In the genomic region with DNA sequence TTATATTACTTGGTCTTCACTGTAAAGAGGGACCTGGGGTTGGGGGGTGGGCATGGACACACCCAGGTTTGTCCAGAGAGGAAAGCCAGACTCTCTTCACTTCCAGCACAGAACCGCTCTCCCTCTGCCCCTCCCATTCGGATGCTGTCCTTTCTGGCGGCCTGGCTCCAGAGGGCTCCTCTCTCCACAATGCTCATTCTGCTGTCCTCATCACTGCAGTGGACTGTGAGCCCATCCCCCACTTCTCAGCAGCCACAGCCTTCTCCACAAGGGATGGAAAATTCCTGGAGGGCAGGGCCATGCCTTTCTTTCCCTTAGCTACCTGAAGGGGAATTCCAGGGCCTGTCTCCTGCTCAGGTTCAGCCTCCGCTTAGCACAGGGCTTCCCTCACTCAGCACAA, we compare ENCODE assay signal across 10 mouse cellular contexts. TPM values are rescaled to one million over a fixed set of nuclear protein-coding genes. Genes with fewer than 3 reads are reported as not detected.
DNase-seq lines count a peak whose midpoint lies in the region; ATAC-seq and TF ChIP-seq lines count a peak whose summit lies in the region.
"Had no signal": no experiment of that assay in that cellular context is flagged by ENCODE, and none has a peak within 500 bp of the region (broad histone marks: within the 10 kb centered on the region; RNA-seq: fewer than 3 reads in every experiment).

No protein-coding gene starts in this region.

- no peak overlapping the region for H3K27ac ChIP-seq in ES-Bruce4 (ENCODE audit: insufficient read depth, low read length)
- H3K27ac ChIP-seq in kidney, postnatal 0 days: no peak overlapping the region
- H3K27ac ChIP-seq: liver, embryonic 13.5 days had no signal

- 47% methylated on average over 4 of the region's 4 CpGs for WGBS in kidney, postnatal 0 days

- ATAC-seq in frontal cortex, adult (ENCODE audit: low TSS enrichment): peak; percentile 48; the same call in 1 of the 2 replicates
- ATAC-seq in kidney, postnatal 0 days (replicated peaks; ENCODE audit: low FRiP score, low read depth): no peak
- no peak for ATAC-seq in megakaryocyte progenitor cell, adult 5-6 weeks (replicated peaks; ENCODE audit: poor library complexity)
- no peak for ATAC-seq in CD4-positive, CD25-positive, alpha-beta regulatory T cell, adult 4 months

- H3K4me2 ChIP-seq in kidney, postnatal 0 days (ENCODE audit: low read length): no peak overlapping the region
- H3K4me2 ChIP-seq: liver, embryonic 13.5 days had no signal

- H3K9me3 ChIP-seq in ES-Bruce4 (replicated peaks; ENCODE audit: control insufficient read depth, insufficient read depth, low read length, poor library complexity, severe bottlenecking): no peaks in the 10 kb centered on the region
- H3K9me3 ChIP-seq in kidney, postnatal 0 days (replicated peaks; ENCODE audit: low read length): no peaks in the 10 kb centered on the region
- H3K9me3 ChIP-seq: liver, embryonic 13.5 days had no signal

- no peak for TF ChIP-seq POLR2A in ES-Bruce4 (IDR thresholded peaks at IDR 0.05; ENCODE audit: insufficient read depth, low read length)

- no peaks in the 10 kb centered on the region for H3K4me1 ChIP-seq in ES-Bruce4 (ENCODE audit: control insufficient read depth, insufficient read depth, low read length)
- no peaks in the 10 kb centered on the region for H3K4me1 ChIP-seq in kidney, postnatal 0 days (replicated peaks; ENCODE audit: insufficient read depth, low read length)

- no peak for TF ChIP-seq CTCF in ES-Bruce4 (IDR thresholded peaks at IDR 0.05; ENCODE audit: low read depth, low read length)
- TF ChIP-seq CTCF in kidney, postnatal 0 days (IDR thresholded peaks at IDR 0.05; ENCODE audit: low read depth): no peak

- TF ChIP-seq EP300 in ES-Bruce4 (IDR thresholded peaks at IDR 0.05; ENCODE audit: insufficient read depth, low read depth, low read length): 0 out of 2 replicates have a peak, but pooled peaks have one; percentile 36

- H3K36me3 ChIP-seq in ES-Bruce4 (ENCODE audit: control insufficient read depth, insufficient read depth, low read length, poor library complexity, severe bottlenecking): no peaks in the 10 kb centered on the region
- no peaks in the 10 kb centered on the region for H3K36me3 ChIP-seq in kidney, postnatal 0 days (ENCODE audit: insufficient read depth, low read length)
- H3K36me3 ChIP-seq: liver, embryonic 13.5 days had no signal

- DNase-seq in frontal cortex, postnatal 10 days (ENCODE audit: low spot score in 2 of 2): no peak
- peak; percentile 40 to 68 for DNase-seq in cerebellum, postnatal 25 days
- DNase-seq in kidney, postnatal 0 days (ENCODE audit: low spot score): peak; percentile 60
- peak; percentile 16 for DNase-seq in yolk sac, embryonic 10.5 days (ENCODE audit: low spot score)
- DNase-seq: liver, embryonic 13.5 days had no signal

- H3K27me3 ChIP-seq in ES-Bruce4 (ENCODE audit: control insufficient read depth, insufficient read depth, low read length, poor library complexity, severe bottlenecking): no peaks in the 10 kb centered on the region
- no peaks in the 10 kb centered on the region for H3K27me3 ChIP-seq in kidney, postnatal 0 days (ENCODE audit: insufficient read depth, low read length)

- no peak overlapping the region for H3K9ac ChIP-seq in ES-Bruce4 (ENCODE audit: low read depth, poor library complexity, severe bottlenecking)
- no peak overlapping the region for H3K9ac ChIP-seq in kidney, postnatal 0 days (ENCODE audit: low read depth, low read length)
- H3K9ac ChIP-seq: liver, embryonic 13.5 days had no signal

- H3K4me3 ChIP-seq in ES-Bruce4 (ENCODE audit: low read depth, low read length): no peak overlapping the region
- no peak overlapping the region for H3K4me3 ChIP-seq in kidney, postnatal 0 days (replicated peaks; ENCODE audit: low read depth, low read length)
- H3K4me3 ChIP-seq: liver, embryonic 13.5 days had no signal

RNA-seq across cellular contexts. Expression of gene Tpbgl, which starts 41.9 kb away (rescaled TPM):
- not detected in 2 replicates for polyA plus RNA-seq in ES-Bruce4 (2011; ENCODE audit: insufficient read depth, insufficient read length, low read depth, missing spikeins)
- 0.51 and 0.63 TPM in 2 replicates for polyA plus RNA-seq in kidney, postnatal 0 days (2015; fragmentation: Nextera tagmentation; extraction: Ambion mirVana)
- 0.07 TPM in 1 of 2 replicates, not detected in the other for total RNA-seq in megakaryocyte progenitor cell, adult 5-6 weeks (2015)
- not detected in 2 replicates for total RNA-seq in megakaryocyte progenitor cell, adult 5-6 weeks (2017)
- polyA plus RNA-seq in CD4-positive, CD25-positive, alpha-beta regulatory T cell, adult 4 months (2017; shearing (Covaris generic)): under 1 TPM; 0.25 to 0.35 TPM
- polyA plus RNA-seq: C2C12 had no signal

RNA-seq across cellular contexts. Expression of gene Slco2b1, which starts 42.3 kb away (rescaled TPM):
- not detected in 2 replicates for polyA plus RNA-seq in ES-Bruce4 (2011; ENCODE audit: insufficient read depth, insufficient read length, low read depth, missing spikeins)
- 4.0 and 4.3 TPM in 2 replicates for polyA plus RNA-seq in kidney, postnatal 0 days (2015; fragmentation: Nextera tagmentation; extraction: Ambion mirVana)
- 0.07 and 0.10 TPM in 2 replicates for total RNA-seq in megakaryocyte progenitor cell, adult 5-6 weeks (2015)
- total RNA-seq in megakaryocyte progenitor cell, adult 5-6 weeks (2017): 0.10 and 0.12 TPM in 2 replicates
- under 1 TPM in 1 of 2 experiments, not detected in 1; 0.37 TPM for polyA plus RNA-seq in CD4-positive, CD25-positive, alpha-beta regulatory T cell, adult 4 months (2017; shearing (Covaris generic))
- polyA plus RNA-seq: C2C12 had no signal

Comparison
In these comparisons a context has a peak if more than half of its experiments do, and no peak if none do; other contexts are left out.
1. DNase-seq: peak in cerebellum, postnatal 25 days (2 of 2), kidney, postnatal 0 days (single experiment) and yolk sac, embryonic 10.5 days (single experiment); none in frontal cortex, postnatal 10 days (0 of 2).